Mouse (Mus musculus): ENCODE results near the gene Id1. TPM values are rescaled to one million over a fixed set of nuclear protein-coding genes. Genes with fewer than 3 reads are reported as not detected.

The Id1 gene
- polyA plus RNA-seq (2012; rRNA removed), result 694 and 877 TPM in 2 replicates

GRCm38 (mm10) chr2:152736090-152736601, at the start of gene Id1:
Gene Id1, plus strand, starts transcription at chr2:152736251.

GRCm38 (mm10) chr2:152686806-152687267, 49.2 kb upstream of the Id1 start, which contains the start of gene Mcts2:
Gene Mcts2, plus strand, starts transcription at chr2:152687035.

GRCm38 (mm10) chr2:152753944-152754711, 18.1 kb downstream of the Id1 start, which contains the start of gene Cox4i2:
Gene Cox4i2, plus strand, starts transcription at chr2:152754173.

Other genes starting within 250 kb of the Id1 start
- gene Defb22, start 246.1 kb upstream of the Id1 start, polyA plus RNA-seq (2012; rRNA removed), result 0.31 TPM in 1 of 2 replicates, not detected in the other
- gene Defb26, start 224.6 kb upstream of the Id1 start, polyA plus RNA-seq (2012; rRNA removed), result not detected in 2 replicates
- 0.39 TPM in 1 of 2 replicates, not detected in the other for gene Defb28, start 218.0 kb upstream of the Id1 start, polyA plus RNA-seq (2012; rRNA removed)
- gene Defb29, start 196.2 kb upstream of the Id1 start, polyA plus RNA-seq (2012; rRNA removed), result not detected in 2 replicates
- not detected in 2 replicates for gene Gm17416, start 166.9 kb upstream of the Id1 start, polyA plus RNA-seq (2012; rRNA removed)
- not detected in 2 replicates for gene Defb21, start 163.5 kb upstream of the Id1 start, polyA plus RNA-seq (2012; rRNA removed)
- gene Defb19, start 155.9 kb upstream of the Id1 start, polyA plus RNA-seq (2012; rRNA removed), result not detected in 2 replicates
- gene Defb45, start 136.9 kb upstream of the Id1 start, polyA plus RNA-seq (2012; rRNA removed), result not detected in 2 replicates
- not detected in 2 replicates for gene Defb36, start 131.9 kb upstream of the Id1 start, polyA plus RNA-seq (2012; rRNA removed)
- 3.2 TPM in 1 of 2 replicates, not detected in the other for gene Defb25, start 113.2 kb upstream of the Id1 start, polyA plus RNA-seq (2012; rRNA removed)
- gene Rem1, start 109.3 kb upstream of the Id1 start, polyA plus RNA-seq (2012; rRNA removed), result 6.7 and 10.2 TPM in 2 replicates
- 70.4 and 121 TPM in 2 replicates for gene H13, start 66.8 kb upstream of the Id1 start, polyA plus RNA-seq (2012; rRNA removed)
- 0.67 and 1.0 TPM in 2 replicates for gene Mcts2, start 49.2 kb upstream of the Id1 start, polyA plus RNA-seq (2012; rRNA removed)
- gene Cox4i2, start 17.9 kb downstream of the Id1 start, polyA plus RNA-seq (2012; rRNA removed), result 1.8 and 3.3 TPM in 2 replicates
- gene Bcl2l1, start 95.5 kb downstream of the Id1 start, polyA plus RNA-seq (2012; rRNA removed), result 30.1 and 30.6 TPM in 2 replicates
- gene Tpx2, start 111.7 kb downstream of the Id1 start, polyA plus RNA-seq (2012; rRNA removed), result 0.28 and 0.78 TPM in 2 replicates
- 1.0 and 1.5 TPM in 2 replicates for gene Mylk2, start 175.1 kb downstream of the Id1 start, polyA plus RNA-seq (2012; rRNA removed)
- gene Foxs1, start 197.0 kb downstream of the Id1 start, polyA plus RNA-seq (2012; rRNA removed), result 3.9 and 5.3 TPM in 2 replicates
- gene Dusp15, start 215.4 kb downstream of the Id1 start, polyA plus RNA-seq (2012; rRNA removed), result 0.03 and 0.04 TPM in 2 replicates
- not detected in 2 replicates for gene Ttll9, start 226.2 kb downstream of the Id1 start, polyA plus RNA-seq (2012; rRNA removed)